Comparison of ENCODE assay signal across 8 mouse cellular contexts in the genomic region with DNA sequence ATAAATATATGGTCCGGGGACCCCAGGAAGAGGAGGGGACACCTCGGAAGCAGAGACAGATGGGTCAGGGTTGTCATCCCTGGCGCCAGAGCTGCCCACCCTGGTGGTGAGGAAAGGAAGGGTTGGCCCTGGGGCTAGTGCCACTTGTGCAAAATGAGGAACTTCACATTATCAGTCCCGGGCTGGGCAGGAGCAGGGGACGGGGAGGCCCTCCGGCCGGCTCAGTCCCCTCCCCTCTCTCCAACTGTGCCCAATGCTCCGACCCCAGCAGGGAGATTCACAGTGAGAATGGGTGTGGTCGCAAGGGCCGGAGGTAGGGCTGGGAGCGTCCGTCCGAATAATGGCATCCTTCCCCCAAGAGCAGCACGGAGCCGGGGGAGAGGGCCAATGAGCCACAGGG. TPM values are rescaled to one million over a fixed set of nuclear protein-coding genes. Genes with fewer than 3 reads are reported as not detected.
DNase-seq lines count a peak whose midpoint lies in the region; ATAC-seq and TF ChIP-seq lines count a peak whose summit lies in the region.

No protein-coding gene starts in this region.

- H3K36me3 ChIP-seq in kidney, embryonic 15.5 days = peaks cover 62% of the 10 kb centered on the region
- peaks cover 0 to 15% of the 10 kb centered on the region in 2 experiments; a peak in 2 of 4 replicates for H3K36me3 ChIP-seq in MEL (ENCODE audit: control insufficient read depth in 1 of 2, insufficient read depth in 2 of 2, low read length in 2 of 2)
- H3K36me3 ChIP-seq in heart, embryonic 14.5 days (ENCODE audit: control insufficient read depth, insufficient read depth, low read length) = peaks cover 63% of the 10 kb centered on the region
- peaks cover 31% of the 10 kb centered on the region for H3K36me3 ChIP-seq in liver, embryonic 15.5 days (replicated peaks)

- H3K79me2 ChIP-seq in MEL (ENCODE audit: control insufficient read depth, insufficient read depth, low read length, poor library complexity) = peaks cover 30% of the 10 kb centered on the region

- H3K4me2 ChIP-seq in kidney, embryonic 15.5 days = peak overlapping the region; percentile 94
- peak overlapping the region; percentile 98 for H3K4me2 ChIP-seq in heart, embryonic 14.5 days (ENCODE audit: low read length)
- H3K4me2 ChIP-seq in liver, embryonic 15.5 days = peak overlapping the region; percentile 83

- DNase-seq in kidney, adult 11 months = no peak
- peak; percentile 85 for DNase-seq in MEL (ENCODE audit: low read depth, low spot score)
- DNase-seq in cerebellum, postnatal 4 days (ENCODE audit: low spot score in 2 of 2) = no peak
- DNase-seq in left cerebral cortex, postnatal 36 days (ENCODE audit: low spot score in 2 of 2) = no peak
- DNase-seq in embryo, embryonic 11 days = no peak

- TF ChIP-seq CTCF in MEL (IDR thresholded peaks at IDR 0.05 in 2 of 3, conservative IDR thresholded peaks at IDR 0.05 in 1 of 3; ENCODE audit: control insufficient read depth in 1 of 3, insufficient read depth in 1 of 3, low read depth in 2 of 3, low read length in 3 of 3, poor library complexity in 1 of 3, severe bottlenecking in 1 of 3) = peak; percentile 41 to 47 (median 43)

- ATAC-seq in kidney, embryonic 15.5 days (replicated peaks; ENCODE audit: low FRiP score) = no peak
- ATAC-seq in heart, embryonic 14.5 days (ENCODE audit: insufficient number of reproducible peaks, insufficient read depth, low FRiP score, low read depth) = no peak
- no peak for ATAC-seq in liver, embryonic 15.5 days (ENCODE audit: insufficient read depth)

- no peak; the same call in none of the 2 replicates for TF ChIP-seq RAD21 in MEL (IDR thresholded peaks at IDR 0.05; ENCODE audit: low read depth, low read length)

- peak overlapping the region; percentile 67 for H3K9ac ChIP-seq in kidney, embryonic 15.5 days
- H3K9ac ChIP-seq in MEL (ENCODE audit: control insufficient read depth, low read depth, low read length, poor library complexity, severe bottlenecking) = no peak overlapping the region
- peak overlapping the region; percentile 81 for H3K9ac ChIP-seq in heart, embryonic 14.5 days (ENCODE audit: low read length)
- no peak overlapping the region for H3K9ac ChIP-seq in liver, embryonic 15.5 days

- intact Hi-C loops in left cerebral cortex, postnatal 36 days (cut with DNase I) = loop anchor here (2.0 kb wide), 1 partner anchor 184 kb away; no protein-coding TSS in a partner anchor

- 17% methylated on average over 15 of the region's 15 CpGs for WGBS in kidney, embryonic 15.5 days
- 16% methylated on average over 14 of the region's 15 CpGs for WGBS in heart, embryonic 14.5 days
- 10% methylated on average over 15 of the region's 15 CpGs for WGBS in liver, embryonic 15.5 days (ENCODE audit: insufficient replicate concordance)

- H3K27ac ChIP-seq in kidney, embryonic 15.5 days = peak overlapping the region; percentile 95
- H3K27ac ChIP-seq in MEL (ENCODE audit: control insufficient read depth, low read depth, low read length) = peak overlapping the region; percentile 41
- no peak overlapping the region for H3K27ac ChIP-seq in heart, embryonic 14.5 days (replicated peaks in 1 of 2; ENCODE audit: control insufficient read depth in 1 of 2, insufficient read depth in 1 of 2, low read depth in 2 of 2, low read length in 2 of 2)
- H3K27ac ChIP-seq in liver, embryonic 15.5 days (replicated peaks) = no peak overlapping the region

- TF ChIP-seq EP300 in MEL (IDR thresholded peaks at IDR 0.05; ENCODE audit: low read depth in 1 of 2, low read length in 2 of 2) = peak in 1 of 2 experiments; percentile 72; a peak in 3 of 4 replicates

- no peaks in the 10 kb centered on the region for H3K9me3 ChIP-seq in kidney, embryonic 15.5 days (replicated peaks)
- H3K9me3 ChIP-seq in MEL (replicated peaks; ENCODE audit: insufficient read depth, low read length) = no peaks in the 10 kb centered on the region
- H3K9me3 ChIP-seq in heart, embryonic 14.5 days (ENCODE audit: control insufficient read depth, low read length) = no peaks in the 10 kb centered on the region
- no peaks in the 10 kb centered on the region; the same call in 1 of the 2 replicates for H3K9me3 ChIP-seq in liver, embryonic 15.5 days (replicated peaks)

- H3K4me1 ChIP-seq in kidney, embryonic 15.5 days = peaks cover 75% of the 10 kb centered on the region
- peaks cover 0 to 22% of the 10 kb centered on the region in 2 experiments; a peak in 2 of 4 replicates for H3K4me1 ChIP-seq in MEL (ENCODE audit: control insufficient read depth in 1 of 2, insufficient read depth in 2 of 2, low read length in 2 of 2)
- H3K4me1 ChIP-seq in heart, embryonic 14.5 days (ENCODE audit: control insufficient read depth in 2 of 2, insufficient read depth in 2 of 2, low read length in 2 of 2) = peaks cover 9 to 54% of the 10 kb centered on the region in 2 experiments; a peak in 3 of 4 replicates
- H3K4me1 ChIP-seq in liver, embryonic 15.5 days (replicated peaks) = peaks cover 62% of the 10 kb centered on the region

- peak overlapping the region; percentile 72 for H3K4me3 ChIP-seq in kidney, embryonic 15.5 days (replicated peaks)
- H3K4me3 ChIP-seq in MEL (ENCODE audit: control insufficient read depth in 1 of 2, insufficient read depth in 1 of 2, low read depth in 2 of 2, low read length in 2 of 2) = no peak overlapping the region
- H3K4me3 ChIP-seq in heart, embryonic 14.5 days (ENCODE audit: control insufficient read depth in 1 of 2, insufficient read depth in 1 of 2, low read depth in 1 of 2, low read length in 2 of 2) = peak overlapping the region; percentile 58 to 65
- H3K4me3 ChIP-seq in liver, embryonic 15.5 days (replicated peaks) = no peak overlapping the region; the same call in 1 of the 2 replicates

- H3K27me3 ChIP-seq in kidney, embryonic 15.5 days = peaks cover 61% of the 10 kb centered on the region
- H3K27me3 ChIP-seq in MEL (ENCODE audit: control insufficient read depth in 1 of 2, insufficient read depth in 2 of 2, low read length in 2 of 2) = no peaks in the 10 kb centered on the region
- peaks cover 30% of the 10 kb centered on the region for H3K27me3 ChIP-seq in heart, embryonic 14.5 days (ENCODE audit: control insufficient read depth, insufficient read depth, low read length)
- peaks cover 70% of the 10 kb centered on the region for H3K27me3 ChIP-seq in liver, embryonic 15.5 days

- TF ChIP-seq POLR2A in MEL (IDR thresholded peaks at IDR 0.05; ENCODE audit: control insufficient read depth in 1 of 2, insufficient read depth in 1 of 2, low read depth in 1 of 2, low read length in 2 of 2, poor library complexity in 1 of 2) = no peak

TF ChIP-seq in MEL, 35 proteins besides CTCF, POLR2A, EP300 and RAD21 (continues in another document):
- TF ChIP-seq MAZ (IDR thresholded peaks at IDR 0.05; ENCODE audit: low read depth, low read length) = peak; percentile 82; the same call in 1 of the 2 replicates
- no peak for TF ChIP-seq GABPA (IDR thresholded peaks at IDR 0.05; ENCODE audit: low read depth, low read length)
- 0 out of 2 replicates have a peak, but pooled peaks have one; percentile 21 for TF ChIP-seq TCF12 (IDR thresholded peaks at IDR 0.05; ENCODE audit: low read depth, low read length)
- no peak for TF ChIP-seq NELFE (IDR thresholded peaks at IDR 0.05; ENCODE audit: low read depth, low read length)
- no peak for TF ChIP-seq USF1 (IDR thresholded peaks at IDR 0.05; ENCODE audit: low read depth, low read length)
- TF ChIP-seq CHD1 (IDR thresholded peaks at IDR 0.05; ENCODE audit: low read depth, low read length) = no peak
- no peak for TF ChIP-seq CHD2 (IDR thresholded peaks at IDR 0.05; ENCODE audit: low read length)
- TF ChIP-seq ZMIZ1 (IDR thresholded peaks at IDR 0.05; ENCODE audit: low read depth, low read length) = no peak
- TF ChIP-seq TAL1 (IDR thresholded peaks at IDR 0.05; ENCODE audit: low read length) = no peak

RNA-seq across cellular contexts. Expression of gene Hic1, which starts 4.6 kb away (rescaled TPM):
- 24.3 and 25.9 TPM in 2 replicates for polyA plus RNA-seq in kidney, embryonic 15.5 days (2015; fragmentation: Nextera tagmentation; extraction: Ambion mirVana)
- 16.7 and 18.8 TPM in 2 replicates for total RNA-seq in MEL (2012; rRNA removed)
- 10 to 100 TPM in 1 of 2 experiments, not detected in 1; 18.2 TPM for polyA plus RNA-seq in MEL (2012; ENCODE audit: insufficient read depth in 1 of 2, insufficient read length in 2 of 2, low read depth in 1 of 2, low replicate concordance in 2 of 2, missing spikeins in 1 of 2)
- polyA plus RNA-seq in heart, embryonic 14.5 days (2014; fragmentation: Nextera tagmentation; extraction: Ambion mirVana) = 6.4 and 6.8 TPM in 2 replicates
- polyA plus RNA-seq in liver, embryonic 15.5 days (2015; fragmentation: Nextera tagmentation; extraction: Ambion mirVana) = 1.3 and 1.5 TPM in 2 replicates
- total RNA-seq in left cerebral cortex, postnatal 36 days (2021) = 1 to 10 TPM; 2.7 to 3.3 TPM

RNA-seq across cellular contexts. Expression of gene Ovca2, which starts 13.9 kb away (rescaled TPM):
- 25.3 and 27.0 TPM in 2 replicates for polyA plus RNA-seq in kidney, embryonic 15.5 days (2015; fragmentation: Nextera tagmentation; extraction: Ambion mirVana)
- total RNA-seq in MEL (2012; rRNA removed) = 22.7 and 33.1 TPM in 2 replicates
- 10 to 100 TPM in 1 of 2 experiments, not detected in 1; 23.1 TPM for polyA plus RNA-seq in MEL (2012; ENCODE audit: insufficient read depth in 1 of 2, insufficient read length in 2 of 2, low read depth in 1 of 2, low replicate concordance in 2 of 2, missing spikeins in 1 of 2)
- polyA plus RNA-seq in heart, embryonic 14.5 days (2014; fragmentation: Nextera tagmentation; extraction: Ambion mirVana) = 19.4 and 19.7 TPM in 2 replicates
- polyA plus RNA-seq in liver, embryonic 15.5 days (2015; fragmentation: Nextera tagmentation; extraction: Ambion mirVana) = 9.2 and 10.2 TPM in 2 replicates
- 10 to 100 TPM; 11.0 to 13.3 TPM for total RNA-seq in left cerebral cortex, postnatal 36 days (2021)

RNA-seq across cellular contexts. Expression of gene Dph1, which starts 26.3 kb away (rescaled TPM):
- 24.6 and 26.3 TPM in 2 replicates for polyA plus RNA-seq in kidney, embryonic 15.5 days (2015; fragmentation: Nextera tagmentation; extraction: Ambion mirVana)
- 54.2 and 59.5 TPM in 2 replicates for total RNA-seq in MEL (2012; rRNA removed)
- 10 to 100 TPM in 1 of 2 experiments, not detected in 1; 58.4 TPM for polyA plus RNA-seq in MEL (2012; ENCODE audit: insufficient read depth in 1 of 2, insufficient read length in 2 of 2, low read depth in 1 of 2, low replicate concordance in 2 of 2, missing spikeins in 1 of 2)
- 23.1 and 23.7 TPM in 2 replicates for polyA plus RNA-seq in heart, embryonic 14.5 days (2014; fragmentation: Nextera tagmentation; extraction: Ambion mirVana)
- polyA plus RNA-seq in liver, embryonic 15.5 days (2015; fragmentation: Nextera tagmentation; extraction: Ambion mirVana) = 10.9 and 11.6 TPM in 2 replicates
- total RNA-seq in left cerebral cortex, postnatal 36 days (2021) = 10 to 100 TPM; 25.3 to 25.6 TPM

RNA-seq across cellular contexts. Expression of gene Rtn4rl1, which starts 28.8 kb away (rescaled TPM):
- 3.4 and 3.6 TPM in 2 replicates for polyA plus RNA-seq in kidney, embryonic 15.5 days (2015; fragmentation: Nextera tagmentation; extraction: Ambion mirVana)
- total RNA-seq in MEL (2012; rRNA removed) = 0.35 and 0.46 TPM in 2 replicates
- polyA plus RNA-seq in MEL (2012; ENCODE audit: insufficient read depth in 1 of 2, insufficient read length in 2 of 2, low read depth in 1 of 2, low replicate concordance in 2 of 2, missing spikeins in 1 of 2) = 1 to 10 TPM in 1 of 2 experiments, not detected in 1; 2.6 TPM
- polyA plus RNA-seq in heart, embryonic 14.5 days (2014; fragmentation: Nextera tagmentation; extraction: Ambion mirVana) = 17.0 and 17.3 TPM in 2 replicates
- 0.74 and 0.88 TPM in 2 replicates for polyA plus RNA-seq in liver, embryonic 15.5 days (2015; fragmentation: Nextera tagmentation; extraction: Ambion mirVana)
- 10 to 100 TPM; 83.5 to 88.3 TPM for total RNA-seq in left cerebral cortex, postnatal 36 days (2021)

Comparison
In these comparisons a context has a peak if more than half of its experiments do, and no peak if none do; other contexts are left out.
1. H3K27ac ChIP-seq: peak in kidney, embryonic 15.5 days (single experiment) and MEL (single experiment); none in heart, embryonic 14.5 days (0 of 2) and liver, embryonic 15.5 days (single experiment).
2. H3K4me3 ChIP-seq: peak in kidney, embryonic 15.5 days (single experiment) and heart, embryonic 14.5 days (2 of 2); none in MEL (0 of 2) and liver, embryonic 15.5 days (single experiment).
3. H3K9ac ChIP-seq: peak in kidney, embryonic 15.5 days (single experiment) and heart, embryonic 14.5 days (single experiment); none in MEL (single experiment) and liver, embryonic 15.5 days (single experiment).
4. Peak in every context shown above with its lines, with median percentiles within 50 percentile points of each other: H3K4me2 ChIP-seq.